Mouse (Mus musculus) stomach, postnatal 0 days (tissue): Measurements from ENCODE around the gene Gpr18.

Source experiments
- CTCF ChIP-seq: IDR thresholded peaks from 2 replicates; pipeline ENCODE4 v1.5.1; 2016; ENCODE audit warnings: antibody characterized with exemption, low read depth, mild to moderate bottlenecking, moderate library complexity
- EP300 ChIP-seq: optimal IDR thresholded peaks from 2 replicates; pipeline ENCODE3; 2016; ENCODE audit warnings: antibody characterized with exemption

- no peak for TF ChIP-seq CTCF
- TF ChIP-seq EP300 = no peak
Observed at GRCm38 (mm10) chr14:121933906-121934596, 18.5 kb upstream of the Gpr18 start.
